Mouse (Mus musculus) limb, embryonic 11.5 days (tissue): ENCODE results near the gene Mrps11. TPM values are rescaled to one million over a fixed set of nuclear protein-coding genes. Genes with fewer than 3 reads are reported as not detected.

Source experiments
- ATAC-seq: fragments of 200-750 bp; cut with Nextera tagmentation; 2 replicates; pipeline ENCODE4 v1.8.0; 2017; ENCODE audit warnings: low read depth; ENCODE audit not compliant: insufficient number of reproducible peaks, low FRiP score, low TSS enrichment
- DNase-seq: peaks from one replicate; pipeline ENCODE4 v3.0.0-alpha.2; 2015; ENCODE audit warnings: low spot score
- H3K27ac ChIP-seq: fragments of 300-500 bp; sonication (generic); replicated peaks from 2 replicates; pipeline ENCODE4 v1.5.1; 2014; ENCODE audit warnings: low read depth, mild to moderate bottlenecking, low read length
- H3K27me3 ChIP-seq: fragments of 300-500 bp; sonication (generic); 2 replicates; pipeline ENCODE4 v1.6.1; 2014; ENCODE audit warnings: mild to moderate bottlenecking, low read length, mixed read lengths; ENCODE audit not compliant: control insufficient read depth, insufficient read depth
- H3K36me3 ChIP-seq: fragments of 300-500 bp; sonication (generic); 2 replicates; pipeline ENCODE4 v1.6.1; 2014; ENCODE audit warnings: mild to moderate bottlenecking, low read length, moderate library complexity, mixed read lengths; ENCODE audit not compliant: control insufficient read depth, insufficient read depth
- H3K4me1 ChIP-seq: fragments of 300-500 bp; sonication (generic); 2 replicates; pipeline ENCODE4 v1.6.1; 2014; ENCODE audit warnings: low read length, mixed read lengths; ENCODE audit not compliant: control insufficient read depth, insufficient read depth
- H3K4me2 ChIP-seq: fragments of 300-500 bp; sonication (generic); 2 replicates; pipeline ENCODE4 v1.6.1; 2014; ENCODE audit warnings: low read depth, mild to moderate bottlenecking, moderate library complexity; ENCODE audit not compliant: severe bottlenecking
- H3K4me3 ChIP-seq: fragments of 300-500 bp; sonication (generic); 2 replicates; pipeline ENCODE4 v1.5.1; 2014; ENCODE audit warnings: low read depth, low read length
- H3K9ac ChIP-seq: fragments of 300-500 bp; sonication (generic); 2 replicates; pipeline ENCODE4 v1.6.1; 2014; ENCODE audit warnings: mild to moderate bottlenecking, low read length
- H3K9me3 ChIP-seq: fragments of 300-500 bp; sonication (generic); 2 replicates; pipeline ENCODE4 v1.6.1; 2016; ENCODE audit warnings: low read length; ENCODE audit not compliant: control insufficient read depth
- WGBS: fragments of 180-500 bp; shearing (Covaris S2); extraction: QIAGEN DNeasy Blood & Tissue Kit; methylation state at CpG from one replicate; pipeline ENCODE4 v1.1.7; 2014; 5-methylcytosine and 5-hydroxymethylcytosine counted together
- polyA plus RNA-seq: library from polyadenylated mRNA; unstranded; fragments of >200 nt; fragmentation: Nextera tagmentation; extraction: Ambion mirVana; gene quantifications from 2 replicates; pipeline ENCODE4 v1.2.1, GENCODE M21; 2014

Gene Mrps11
- polyA plus RNA-seq, 1 experiment from 2014 or later = 93.2 TPM

DNA sequence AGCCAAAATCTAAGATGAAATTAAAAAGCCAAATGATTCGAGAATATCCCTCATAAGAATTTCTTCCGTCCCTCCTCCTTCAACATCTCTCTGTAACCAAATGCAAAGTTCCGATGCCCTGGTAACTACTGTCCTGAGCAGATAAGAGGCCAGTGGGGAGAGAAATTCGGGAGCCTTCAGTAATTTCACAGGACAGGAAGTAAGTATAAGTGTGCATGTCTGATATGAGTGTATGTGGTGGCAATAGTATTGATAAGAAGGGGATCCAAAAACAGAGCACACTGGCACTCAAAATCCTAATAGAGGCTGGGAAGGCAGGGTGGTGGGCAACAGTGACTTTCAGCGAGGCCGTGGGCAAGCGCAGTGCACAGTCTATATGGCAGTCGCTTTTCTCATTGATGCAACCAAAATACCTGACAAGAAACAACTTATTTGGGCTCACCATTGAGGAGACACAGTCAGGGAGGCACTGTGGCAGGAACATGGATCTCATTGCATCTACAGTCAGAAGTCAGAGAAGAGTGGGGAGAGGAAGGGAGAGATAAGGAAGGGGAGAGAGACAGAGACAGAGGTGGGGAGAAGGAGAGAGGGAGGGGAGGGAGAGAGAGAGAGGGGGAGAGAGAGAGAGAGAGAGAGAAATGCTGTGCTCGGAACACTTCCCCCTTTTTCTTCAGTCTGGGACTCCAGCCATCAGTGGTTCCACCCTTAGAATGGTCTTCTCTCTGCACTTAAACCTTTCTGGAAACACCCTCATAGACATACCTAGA is 17.0 kb downstream of the Mrps11 start:
- no peak overlapping the region for H3K9ac ChIP-seq
- no peak overlapping the region for H3K27ac ChIP-seq
- DNase-seq (no peak), ATAC-seq (no peak)
- H3K4me1 ChIP-seq = no peaks in the 10 kb centered on the region
- no peak overlapping the region for H3K4me3 ChIP-seq
- H3K4me2 ChIP-seq = no peak overlapping the region
- no peaks in the 10 kb centered on the region for H3K36me3 ChIP-seq
- WGBS = 76% methylated on average over 9 of the region's 9 CpGs
- no peaks in the 10 kb centered on the region for H3K9me3 ChIP-seq
- H3K27me3 ChIP-seq = no peaks in the 10 kb centered on the region

DNA sequence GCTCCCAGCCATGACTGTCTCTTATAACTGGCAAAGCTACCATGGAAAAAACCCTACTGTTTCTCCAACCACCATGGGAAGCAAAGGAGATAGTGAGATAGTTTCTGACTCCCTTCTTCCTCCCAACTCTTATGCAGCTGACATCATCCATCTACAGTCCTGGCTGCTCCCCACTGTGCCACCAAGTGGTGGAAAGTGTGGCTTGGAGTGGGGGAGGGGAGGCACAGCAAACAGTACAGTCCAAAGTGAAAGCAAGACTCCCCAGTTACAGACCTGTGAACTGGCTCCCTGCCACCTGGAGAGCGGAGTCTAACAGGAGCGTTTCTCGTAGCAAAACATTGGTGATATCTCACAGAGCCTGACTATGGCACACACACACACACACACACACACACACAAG is 20.9 kb downstream of the Mrps11 start:
- ATAC-seq (no peak), DNase-seq (no peak)
- WGBS = 86% methylated on average over 3 of the region's 3 CpGs
- Histone ChIP-seq H3K4me1 (no peaks in the 10 kb centered on the region), H3K27me3 (no peaks in the 10 kb centered on the region), H3K27ac (no peak overlapping the region), H3K4me2 (no peak overlapping the region), H3K9ac (no peak overlapping the region), H3K9me3 (no peaks in the 10 kb centered on the region), H3K4me3 (no peak overlapping the region), H3K36me3 (no peaks in the 10 kb centered on the region)

DNA sequence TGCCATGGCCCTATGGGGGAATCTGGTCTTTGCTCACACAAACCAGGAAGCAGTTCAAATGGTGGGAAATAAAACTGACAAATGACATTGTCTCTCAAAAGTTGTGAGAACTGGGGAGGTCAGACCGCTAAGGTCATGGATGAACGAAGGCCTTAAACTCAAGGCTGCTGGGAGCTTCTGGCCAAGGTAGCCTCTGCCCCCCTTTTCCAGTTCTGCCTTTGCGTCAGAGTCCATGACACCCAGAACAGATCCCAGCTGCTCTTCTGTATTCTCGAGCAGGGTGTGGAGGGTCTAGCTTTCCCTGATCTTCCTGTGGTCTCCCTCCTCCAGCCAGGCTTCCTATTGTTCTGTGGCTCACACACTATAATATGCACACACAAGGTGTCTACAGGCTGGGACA is 24.3 kb downstream of the Mrps11 start:
- H3K9me3 ChIP-seq = no peaks in the 10 kb centered on the region
- DNase-seq (no peak), ATAC-seq (no peak)
- no peak overlapping the region for H3K27ac ChIP-seq
- H3K9ac ChIP-seq = no peak overlapping the region
- H3K4me3 ChIP-seq = no peak overlapping the region
- H3K4me1 ChIP-seq = no peaks in the 10 kb centered on the region
- H3K36me3 ChIP-seq = no peaks in the 10 kb centered on the region
- WGBS = 89% methylated on average over 4 of the region's 4 CpGs
- no peak overlapping the region for H3K4me2 ChIP-seq
- no peaks in the 10 kb centered on the region for H3K27me3 ChIP-seq

DNA sequence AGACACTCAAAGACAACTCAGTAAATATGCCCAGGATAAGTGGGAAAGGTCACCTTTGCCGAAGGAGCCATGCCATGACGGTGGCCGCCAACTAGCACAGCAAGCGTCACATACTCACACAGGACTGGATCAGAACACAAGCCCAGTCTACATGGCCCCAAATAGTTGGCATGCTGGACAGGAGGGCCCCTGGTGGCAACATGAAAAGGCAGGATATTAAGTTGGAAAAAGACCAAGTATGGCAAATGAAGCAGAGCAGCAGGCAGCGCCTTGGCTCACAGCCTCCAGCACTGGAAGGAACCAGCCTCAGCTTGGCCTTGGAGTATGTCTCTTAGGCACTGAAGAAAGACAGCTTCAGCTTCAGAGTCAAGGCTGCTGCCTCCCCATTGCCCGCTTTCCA is 30.9 kb downstream of the Mrps11 start:
- no peak for DNase-seq
- Histone ChIP-seq H3K36me3 (no peaks in the 10 kb centered on the region), H3K9me3 (no peaks in the 10 kb centered on the region), H3K27me3 (no peaks in the 10 kb centered on the region), H3K4me3 (no peak overlapping the region), H3K4me2 (no peak overlapping the region), H3K9ac (no peak overlapping the region), H3K27ac (no peak overlapping the region), H3K4me1 (no peaks in the 10 kb centered on the region)
- 90% methylated on average over 6 of the region's 6 CpGs for WGBS
- no peak for ATAC-seq

DNA sequence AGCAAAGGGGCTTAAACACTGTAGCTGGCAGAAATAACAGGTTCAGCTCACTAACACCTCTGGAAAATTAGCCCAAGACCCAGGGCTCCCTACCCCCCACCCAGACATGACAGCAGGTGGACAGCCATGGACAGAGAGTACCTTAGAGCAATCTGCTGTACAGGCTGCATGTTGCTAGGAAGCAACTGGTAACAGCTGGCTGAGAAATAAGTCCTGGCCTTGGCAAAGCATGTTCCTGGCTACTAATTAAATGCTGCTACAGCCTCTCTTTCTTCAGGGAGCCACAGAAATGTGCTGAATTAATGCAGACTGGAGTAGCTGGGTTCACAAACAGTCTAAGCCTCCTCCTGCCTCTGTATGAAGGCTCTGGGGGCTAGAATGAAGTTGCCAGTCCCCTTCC is 31.8 kb downstream of the Mrps11 start:
- DNase-seq = no peak
- no peaks in the 10 kb centered on the region for H3K9me3 ChIP-seq
- H3K4me1 ChIP-seq = no peaks in the 10 kb centered on the region
- no peak overlapping the region for H3K9ac ChIP-seq
- ATAC-seq = no peak
- H3K27ac ChIP-seq = no peak overlapping the region
- no peak overlapping the region for H3K4me3 ChIP-seq
- H3K27me3 ChIP-seq = no peaks in the 10 kb centered on the region
- no peak overlapping the region for H3K4me2 ChIP-seq
- H3K36me3 ChIP-seq = no peaks in the 10 kb centered on the region

DNA sequence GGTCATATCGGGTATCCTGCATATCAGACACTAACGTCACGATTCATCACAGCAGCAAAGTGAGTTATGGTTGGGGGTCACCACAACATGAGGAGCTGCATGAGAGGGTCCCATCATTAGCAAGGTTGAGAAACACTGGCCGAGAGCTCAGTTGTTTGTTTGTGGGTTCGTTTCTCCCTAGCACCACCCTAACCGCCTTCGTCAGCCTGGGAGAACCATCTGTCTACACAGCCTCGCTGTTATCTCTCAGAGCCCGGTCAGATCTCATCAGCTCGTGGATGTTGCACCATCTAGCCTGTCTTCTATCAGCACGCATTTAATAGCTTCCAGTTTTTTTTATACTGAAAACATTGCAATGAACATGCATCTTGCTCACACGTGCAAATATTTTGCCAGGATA is 35.4 kb downstream of the Mrps11 start:
- H3K27ac ChIP-seq = no peak overlapping the region
- ATAC-seq (no peak), DNase-seq (no peak)
- H3K9me3 ChIP-seq = no peaks in the 10 kb centered on the region
- H3K4me1 ChIP-seq = no peaks in the 10 kb centered on the region
- H3K4me2 ChIP-seq = no peak overlapping the region
- WGBS = 82% methylated on average over 12 of the region's 12 CpGs
- H3K27me3 ChIP-seq = no peaks in the 10 kb centered on the region
- H3K4me3 ChIP-seq = no peak overlapping the region
- H3K36me3 ChIP-seq = no peaks in the 10 kb centered on the region
- no peak overlapping the region for H3K9ac ChIP-seq

DNA sequence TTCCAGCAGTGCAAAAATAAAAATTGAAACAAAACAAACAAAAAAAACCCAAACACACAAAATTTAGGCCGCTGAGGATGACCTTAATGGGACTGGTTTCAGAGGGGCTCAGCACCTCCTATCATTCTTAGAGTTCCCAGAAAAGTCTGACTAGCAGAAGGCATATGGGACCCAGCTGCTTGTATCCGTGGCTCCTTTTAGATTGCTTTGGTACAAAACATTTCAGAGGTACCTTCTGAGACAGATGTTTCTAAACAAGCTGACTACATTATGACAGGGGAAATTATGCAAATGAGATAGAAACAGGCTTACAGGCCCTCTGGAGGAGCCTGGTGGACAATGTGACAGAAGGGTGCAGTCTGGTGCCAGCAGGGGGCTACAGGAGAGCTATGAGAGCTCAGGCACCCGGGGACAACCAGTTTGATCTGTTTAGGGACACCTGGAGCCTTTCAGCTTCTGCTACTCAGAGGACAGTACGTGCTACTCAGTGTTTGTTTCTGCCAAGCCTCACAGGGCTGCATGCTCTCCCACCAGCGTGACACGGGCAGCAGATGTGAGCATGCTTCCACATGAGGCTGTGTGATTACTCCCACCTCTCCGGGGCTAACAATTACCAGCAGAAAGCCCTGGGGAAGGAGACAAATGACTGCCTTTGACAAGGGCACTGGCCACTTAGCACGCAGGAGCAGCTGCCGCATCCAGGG is 43.9 kb downstream of the Mrps11 start:
- Histone ChIP-seq H3K9ac (no peak overlapping the region), H3K4me3 (no peak overlapping the region), H3K27me3 (no peaks in the 10 kb centered on the region), H3K36me3 (peaks cover 3% of the 10 kb centered on the region; the same call in 1 of the 2 replicates), H3K4me2 (no peak overlapping the region), H3K4me1 (no peaks in the 10 kb centered on the region), H3K9me3 (no peaks in the 10 kb centered on the region), H3K27ac (no peak overlapping the region)
- DNase-seq (no peak), ATAC-seq (no peak)
- WGBS = 33% methylated on average over 9 of the region's 9 CpGs

DNA sequence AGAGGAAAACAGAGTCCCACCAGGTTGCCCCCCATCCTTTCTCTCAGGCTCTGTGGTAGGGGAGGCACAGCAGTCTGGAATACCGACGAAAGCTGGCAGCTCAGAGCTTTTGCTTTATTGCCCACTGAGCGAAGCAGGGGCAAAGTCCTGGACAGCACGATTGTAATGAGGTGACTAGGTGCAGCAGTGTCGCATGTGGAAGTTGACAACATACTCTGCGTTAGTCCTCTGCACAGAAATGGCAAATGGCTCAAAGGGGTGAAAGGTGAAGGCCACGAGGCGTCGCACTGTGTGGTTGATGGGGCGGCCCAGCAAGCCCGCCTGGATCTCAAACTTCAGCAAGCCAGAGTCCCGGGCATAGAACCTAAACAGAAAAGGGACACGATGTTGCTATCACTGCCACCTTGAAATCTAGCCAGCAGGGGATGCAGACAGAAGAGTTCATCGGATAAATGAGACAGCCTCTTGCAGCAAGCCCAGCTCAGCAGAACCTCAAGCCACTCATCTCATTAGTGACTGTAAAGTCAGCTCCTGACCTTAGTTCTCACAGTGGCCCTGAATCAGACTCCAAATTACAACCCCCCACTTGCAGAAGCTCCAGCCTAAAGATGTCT is 44.9 kb downstream of the Mrps11 start:
- Histone ChIP-seq H3K36me3 (peaks cover 3% of the 10 kb centered on the region; the same call in 1 of the 2 replicates), H3K27me3 (no peaks in the 10 kb centered on the region), H3K4me1 (no peaks in the 10 kb centered on the region), H3K4me2 (no peak overlapping the region), H3K4me3 (no peak overlapping the region), H3K9me3 (no peaks in the 10 kb centered on the region), H3K27ac (no peak overlapping the region), H3K9ac (no peak overlapping the region)
- 67% methylated on average over 14 of the region's 14 CpGs for WGBS
- no peak for DNase-seq
- ATAC-seq = no peak
